Mouse (Mus musculus) gastrocnemius, postnatal 4 days (tissue): ENCODE results near the gene Agbl1. TPM values are rescaled to one million over a fixed set of nuclear protein-coding genes. Genes with fewer than 3 reads are reported as not detected.

Source experiments
- DNase-seq, 2 experiments: peaks; one replicate each; pipeline ENCODE4 v3.0.0; 2021 to 2022; ENCODE audit warnings: low spot score in 2 of 2, mixed read lengths in 2 of 2
- total RNA-seq, 2 experiments: library from RNA; stranded (reverse); gene quantifications; 2 replicates each; pipeline ENCODE4 v1.2.3; 2021

The Agbl1 gene
- total RNA-seq, 2 experiments from 2014 or later = 8.1 to 10.8 TPM

GRCm38 (mm10) chr7:76389240-76389639, 159.6 kb downstream of the Agbl1 start:
- DNase-seq = no peak

GRCm38 (mm10) chr7:76392296-76392940, 162.7 kb downstream of the Agbl1 start:
- DNase-seq = no peak

- peak in 1 of 2 experiments; percentile 51 for DNase-seq
Measured at GRCm38 (mm10) chr7:76392941-76393817, 163.5 kb downstream of the Agbl1 start.

GRCm38 (mm10) chr7:76407930-76408557, 178.4 kb downstream of the Agbl1 start:
- DNase-seq = no peak

- no peak for DNase-seq
Measured at GRCm38 (mm10) chr7:76409020-76409419, 179.3 kb downstream of the Agbl1 start.

GRCm38 (mm10) chr7:76410403-76411180, 180.9 kb downstream of the Agbl1 start:
- DNase-seq = no peak

GRCm38 (mm10) chr7:76411933-76412587, 182.4 kb downstream of the Agbl1 start:
- no peak for DNase-seq

- DNase-seq = no peak
Measured at GRCm38 (mm10) chr7:76416084-76416597, 186.5 kb downstream of the Agbl1 start.

- no peak for DNase-seq
Measured at GRCm38 (mm10) chr7:76438581-76438980, 208.9 kb downstream of the Agbl1 start.

GRCm38 (mm10) chr7:76438988-76439387, 209.3 kb downstream of the Agbl1 start:
- no peak for DNase-seq

GRCm38 (mm10) chr7:76462361-76463001, 232.8 kb downstream of the Agbl1 start:
- DNase-seq = no peak

GRCm38 (mm10) chr7:76466427-76466826, 236.7 kb downstream of the Agbl1 start:
- DNase-seq = no peak

- no peak for DNase-seq
Measured at GRCm38 (mm10) chr7:76474233-76474632, 244.5 kb downstream of the Agbl1 start.

GRCm38 (mm10) chr7:76485546-76485945, 255.9 kb downstream of the Agbl1 start:
- DNase-seq = no peak

GRCm38 (mm10) chr7:76487519-76487918, 257.8 kb downstream of the Agbl1 start:
- no peak for DNase-seq

- no peak for DNase-seq
Measured at GRCm38 (mm10) chr7:76524291-76524690, 294.6 kb downstream of the Agbl1 start.

- no peak for DNase-seq
Measured at GRCm38 (mm10) chr7:76546456-76546855, 316.8 kb downstream of the Agbl1 start.

- no peak for DNase-seq
Measured at GRCm38 (mm10) chr7:76547313-76547712, 317.6 kb downstream of the Agbl1 start.

GRCm38 (mm10) chr7:76551860-76552259, 322.2 kb downstream of the Agbl1 start:
- DNase-seq = no peak
